Mouse (Mus musculus): ENCODE measurements at regions not wholly inside any gene's neighbourhood (a gene's known extent, or its start where the extent isn't known, plus 50 kb on each side); places are given as distances from the start of the nearest gene placed in this dataset.

DNA sequence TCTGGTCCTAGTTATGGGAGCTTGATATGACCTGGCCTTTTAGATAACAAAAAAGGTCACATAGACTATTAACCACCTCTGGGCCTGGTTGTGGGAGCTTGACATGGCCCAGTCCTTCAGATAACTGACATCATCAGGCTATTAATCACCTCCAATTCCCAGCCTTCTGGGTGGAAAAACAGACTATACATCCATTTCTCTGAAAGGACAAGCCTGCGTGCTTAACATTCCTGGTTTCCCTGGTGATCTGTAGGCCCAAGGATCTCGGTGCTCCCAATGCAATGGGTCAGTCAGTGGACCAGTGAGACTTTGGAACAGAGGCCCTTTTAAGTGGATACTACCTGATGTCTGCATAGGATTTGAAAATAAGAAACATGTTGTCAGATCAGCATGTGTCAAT lies 179.8 kb downstream of the Usp46 start:
- Histone ChIP-seq H3K9me3 (ENCODE audit: control insufficient read depth, low read length) (no peaks in the 10 kb centered on the region), H3K4me1 (ENCODE audit: control insufficient read depth, insufficient read depth, low read length) (no peaks in the 10 kb centered on the region)
- ATAC-seq (ENCODE audit: insufficient number of reproducible peaks, low FRiP score, low TSS enrichment, low read depth): no peak

DNA sequence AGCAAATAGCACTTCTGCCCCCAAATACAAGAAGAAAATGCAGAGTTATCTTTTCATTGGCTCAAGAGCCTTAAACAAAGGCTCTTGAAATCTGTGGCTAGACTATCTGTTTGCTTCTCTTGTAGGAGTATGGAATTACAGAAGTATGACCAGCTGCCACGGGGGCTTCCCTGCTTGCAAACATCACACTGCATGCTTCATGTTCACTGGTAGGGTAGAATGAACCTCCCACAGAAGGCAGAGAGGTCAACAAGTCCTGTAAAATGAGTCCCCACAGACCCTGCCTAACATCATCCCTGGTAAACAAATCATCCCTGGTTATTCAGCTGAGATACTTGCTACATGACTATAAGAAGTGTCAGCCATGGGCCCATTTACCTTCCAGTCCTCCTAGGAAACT lies 178.9 kb downstream of the Usp46 start:
- no peak overlapping the region for H3K4me2 ChIP-seq (ENCODE audit: low read depth, severe bottlenecking)
- H3K9me3 ChIP-seq (ENCODE audit: control insufficient read depth, low read length): no peaks in the 10 kb centered on the region; the same call in 1 of the 2 replicates
- no peak overlapping the region for H3K9ac ChIP-seq (ENCODE audit: low read length)
- H3K4me3 ChIP-seq (ENCODE audit: low read depth, low read length): no peak overlapping the region
- no peak overlapping the region for H3K27ac ChIP-seq (replicated peaks; ENCODE audit: low read depth, low read length)
- no peak for DNase-seq (ENCODE audit: low spot score)
- H3K4me1 ChIP-seq (ENCODE audit: control insufficient read depth, insufficient read depth, low read length): no peaks in the 10 kb centered on the region
- ATAC-seq (ENCODE audit: insufficient number of reproducible peaks, low FRiP score, low TSS enrichment, low read depth): no peak
- no peaks in the 10 kb centered on the region for H3K27me3 ChIP-seq (ENCODE audit: control insufficient read depth, insufficient read depth, low read length)
- H3K36me3 ChIP-seq (ENCODE audit: control insufficient read depth, insufficient read depth, low read length): no peaks in the 10 kb centered on the region
- WGBS: 62% methylated on average over 1 of the region's 1 CpGs

More for the DNA sequence above, 179.8 kb downstream of the Usp46 start:
- Histone ChIP-seq H3K4me3 (ENCODE audit: low read depth, low read length) (no peak overlapping the region), H3K9ac (ENCODE audit: low read length) (no peak overlapping the region), H3K4me2 (ENCODE audit: low read depth, severe bottlenecking) (no peak overlapping the region), H3K27ac (replicated peaks; ENCODE audit: low read depth, low read length) (no peak overlapping the region), H3K36me3 (ENCODE audit: control insufficient read depth, insufficient read depth, low read length) (no peaks in the 10 kb centered on the region), H3K27me3 (ENCODE audit: control insufficient read depth, insufficient read depth, low read length) (no peaks in the 10 kb centered on the region)
- WGBS: 78% methylated on average over 2 of the region's 2 CpGs
- no peak for DNase-seq (ENCODE audit: low spot score)

DNA sequence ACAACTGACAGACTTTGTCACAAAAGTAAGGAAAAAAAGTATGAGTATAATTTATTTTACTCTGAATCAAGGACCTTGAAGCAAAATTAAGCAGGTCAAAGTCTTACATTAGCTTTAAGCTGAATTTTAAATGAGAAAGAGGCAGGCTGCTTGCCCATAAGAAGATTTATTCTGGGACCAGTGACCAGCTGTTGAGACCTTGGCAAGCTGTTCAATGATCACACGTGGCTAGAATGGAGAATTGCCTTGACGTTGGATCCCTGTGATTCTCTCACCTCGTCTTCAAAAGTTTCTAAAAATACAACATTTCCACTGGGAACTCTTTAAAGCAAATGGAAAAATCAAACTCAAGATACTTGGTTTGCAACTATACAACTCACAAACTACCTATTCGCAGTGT lies 177.3 kb downstream of the Usp46 start:
- DNase-seq (ENCODE audit: low spot score): no peak
- Histone ChIP-seq H3K4me2 (ENCODE audit: low read depth, severe bottlenecking) (no peak overlapping the region), H3K27me3 (ENCODE audit: control insufficient read depth, insufficient read depth, low read length) (no peaks in the 10 kb centered on the region), H3K9ac (ENCODE audit: low read length) (no peak overlapping the region), H3K27ac (replicated peaks; ENCODE audit: low read depth, low read length) (no peak overlapping the region), H3K9me3 (ENCODE audit: control insufficient read depth, low read length) (no peaks in the 10 kb centered on the region; the same call in 1 of the 2 replicates), H3K4me3 (ENCODE audit: low read depth, low read length) (no peak overlapping the region), H3K4me1 (ENCODE audit: control insufficient read depth, insufficient read depth, low read length) (no peaks in the 10 kb centered on the region), H3K36me3 (ENCODE audit: control insufficient read depth, insufficient read depth, low read length) (no peaks in the 10 kb centered on the region)
- 81% methylated on average over 4 of the region's 4 CpGs for WGBS
- no peak for ATAC-seq (ENCODE audit: insufficient number of reproducible peaks, low FRiP score, low TSS enrichment, low read depth)

DNA sequence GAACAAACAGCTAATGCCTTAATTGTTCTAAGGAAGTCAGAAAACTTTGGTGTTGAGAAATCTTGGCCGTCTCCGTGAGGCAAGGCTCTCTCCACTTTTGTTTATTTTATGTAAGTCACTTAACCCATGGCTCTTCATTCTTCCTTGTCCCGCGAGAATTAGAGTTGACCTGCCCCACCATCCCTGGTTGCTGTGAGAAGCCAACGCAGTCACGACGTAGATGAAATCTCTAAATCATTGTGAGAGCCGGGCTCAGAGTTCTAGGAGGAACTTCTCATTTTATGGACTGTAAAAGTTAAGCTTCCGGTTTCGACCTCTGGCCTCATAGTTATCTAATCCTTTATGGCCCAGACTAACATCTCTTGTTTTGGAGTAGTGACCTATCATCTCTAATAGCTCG lies 176.6 kb downstream of the Usp46 start:
- WGBS: 69% methylated on average over 11 of the region's 11 CpGs
- H3K9ac ChIP-seq (ENCODE audit: low read length): no peak overlapping the region
- H3K4me2 ChIP-seq (ENCODE audit: low read depth, severe bottlenecking): no peak overlapping the region
- no peaks in the 10 kb centered on the region for H3K36me3 ChIP-seq (ENCODE audit: control insufficient read depth, insufficient read depth, low read length)
- H3K9me3 ChIP-seq (ENCODE audit: control insufficient read depth, low read length): no peaks in the 10 kb centered on the region; the same call in 1 of the 2 replicates
- ATAC-seq (ENCODE audit: insufficient number of reproducible peaks, low FRiP score, low TSS enrichment, low read depth) (no peak), DNase-seq (ENCODE audit: low spot score) (no peak)
- no peak overlapping the region for H3K27ac ChIP-seq (replicated peaks; ENCODE audit: low read depth, low read length)
- H3K4me3 ChIP-seq (ENCODE audit: low read depth, low read length): no peak overlapping the region
- no peaks in the 10 kb centered on the region for H3K27me3 ChIP-seq (ENCODE audit: control insufficient read depth, insufficient read depth, low read length)
- H3K4me1 ChIP-seq (ENCODE audit: control insufficient read depth, insufficient read depth, low read length): no peaks in the 10 kb centered on the region

DNA sequence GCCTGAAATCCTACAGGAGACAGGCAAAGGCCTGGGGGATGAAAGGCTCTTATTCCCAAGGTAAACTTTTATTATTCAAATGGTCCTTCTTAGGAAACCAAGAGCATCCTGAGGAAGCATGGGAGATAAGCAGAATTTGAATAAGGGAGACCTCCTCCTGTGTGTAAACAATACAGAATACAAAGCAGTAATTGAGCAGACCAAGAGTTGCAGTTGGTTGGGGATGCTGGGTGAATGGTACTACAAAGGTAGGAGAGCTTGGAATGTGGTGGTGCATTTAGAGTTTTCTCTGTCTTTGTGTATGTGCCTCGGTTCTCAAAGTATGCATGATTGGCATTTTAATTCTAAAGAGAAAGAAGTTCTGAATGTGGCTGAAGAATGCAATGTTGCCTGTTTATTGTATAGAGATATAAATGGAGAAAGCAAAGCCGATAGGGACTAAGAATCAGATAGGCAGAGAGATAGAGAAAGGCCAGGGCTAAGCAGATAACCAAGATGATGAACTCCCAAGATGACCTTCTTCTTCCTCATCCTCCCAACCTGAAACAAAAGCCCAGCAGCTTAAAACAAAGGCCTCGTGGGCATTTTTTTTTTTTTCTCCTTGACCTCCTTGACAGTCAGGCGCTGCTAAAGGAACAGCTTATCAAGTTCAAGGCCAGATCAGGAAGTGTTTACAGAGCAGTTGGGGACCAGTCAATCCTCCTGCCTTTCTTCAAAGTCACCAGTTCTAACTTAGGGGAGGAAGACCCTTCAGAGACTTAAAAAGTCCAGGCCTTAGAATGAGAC lies 175.6 kb downstream of the Usp46 start:
- Histone ChIP-seq H3K4me3 (ENCODE audit: low read depth, low read length) (no peak overlapping the region), H3K27ac (replicated peaks; ENCODE audit: low read depth, low read length) (no peak overlapping the region), H3K36me3 (ENCODE audit: control insufficient read depth, insufficient read depth, low read length) (no peaks in the 10 kb centered on the region), H3K4me2 (ENCODE audit: low read depth, severe bottlenecking) (no peak overlapping the region), H3K9me3 (ENCODE audit: control insufficient read depth, low read length) (no peaks in the 10 kb centered on the region; the same call in 1 of the 2 replicates), H3K4me1 (ENCODE audit: control insufficient read depth, insufficient read depth, low read length) (no peaks in the 10 kb centered on the region), H3K9ac (ENCODE audit: low read length) (no peak overlapping the region), H3K27me3 (ENCODE audit: control insufficient read depth, insufficient read depth, low read length) (no peaks in the 10 kb centered on the region)
- ATAC-seq (ENCODE audit: insufficient number of reproducible peaks, low FRiP score, low TSS enrichment, low read depth): no peak
- no peak for DNase-seq (ENCODE audit: low spot score)
- 75% methylated on average over 4 of the region's 4 CpGs for whole genome bisulfite sequencing

DNA sequence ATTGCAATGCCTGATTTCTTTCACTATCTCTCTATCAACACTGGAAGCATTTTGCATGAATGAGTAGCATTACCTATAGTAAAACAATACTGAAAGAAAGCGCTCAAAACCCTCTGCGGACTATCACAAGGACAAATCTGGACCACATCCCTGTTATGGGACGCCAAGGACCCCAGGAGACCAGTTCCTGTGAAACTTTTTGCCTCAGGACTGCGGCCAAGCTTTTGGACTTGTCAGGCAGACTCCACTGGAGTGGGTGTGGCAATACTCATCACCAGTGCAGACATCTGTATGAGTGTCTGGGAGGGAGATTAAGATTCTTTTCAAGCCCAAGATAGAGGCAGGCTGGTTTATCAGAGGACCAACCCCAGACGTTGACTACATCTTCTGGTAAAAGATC lies 173.0 kb downstream of the Usp46 start:
- no peak for ATAC-seq (ENCODE audit: insufficient number of reproducible peaks, low FRiP score, low TSS enrichment, low read depth)
- 93% methylated on average over 5 of the region's 5 CpGs for WGBS

DNA sequence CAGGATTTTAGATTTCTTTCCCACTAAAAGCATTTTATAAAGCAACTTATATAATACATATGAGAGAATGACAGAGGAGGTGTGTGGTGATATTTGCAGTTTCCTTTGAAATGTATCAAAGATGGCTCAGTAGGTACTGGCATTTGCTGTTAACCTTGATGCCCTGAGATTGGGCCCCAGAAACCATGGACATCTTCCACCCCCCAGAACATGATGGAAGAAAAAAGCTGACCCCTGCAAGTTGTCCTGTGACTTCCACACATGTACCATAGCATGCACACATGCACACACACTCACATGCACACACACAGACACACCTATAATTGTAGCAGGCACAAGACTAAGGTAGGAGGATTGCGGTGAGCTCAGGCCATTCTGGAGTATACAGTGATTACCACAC lies 171.4 kb downstream of the Usp46 start:
- 93% methylated on average over 1 of the region's 1 CpGs for WGBS
- Histone ChIP-seq H3K4me3 (ENCODE audit: low read depth, low read length) (no peak overlapping the region), H3K4me2 (ENCODE audit: low read depth, severe bottlenecking) (no peak overlapping the region), H3K27ac (replicated peaks; ENCODE audit: low read depth, low read length) (no peak overlapping the region), H3K9me3 (ENCODE audit: control insufficient read depth, low read length) (no peaks in the 10 kb centered on the region; the same call in 1 of the 2 replicates), H3K27me3 (ENCODE audit: control insufficient read depth, insufficient read depth, low read length) (no peaks in the 10 kb centered on the region), H3K36me3 (ENCODE audit: control insufficient read depth, insufficient read depth, low read length) (no peaks in the 10 kb centered on the region), H3K4me1 (ENCODE audit: control insufficient read depth, insufficient read depth, low read length) (no peaks in the 10 kb centered on the region), H3K9ac (ENCODE audit: low read length) (no peak overlapping the region)
- no peak for DNase-seq (ENCODE audit: low spot score)
- ATAC-seq (ENCODE audit: insufficient number of reproducible peaks, low FRiP score, low TSS enrichment, low read depth): no peak

More for the DNA sequence above, 173.0 kb downstream of the Usp46 start:
- no peaks in the 10 kb centered on the region for H3K36me3 ChIP-seq (ENCODE audit: control insufficient read depth, insufficient read depth, low read length)
- H3K9me3 ChIP-seq (ENCODE audit: control insufficient read depth, low read length): no peaks in the 10 kb centered on the region; the same call in 1 of the 2 replicates
- H3K4me1 ChIP-seq (ENCODE audit: control insufficient read depth, insufficient read depth, low read length): no peaks in the 10 kb centered on the region
- no peaks in the 10 kb centered on the region for H3K27me3 ChIP-seq (ENCODE audit: control insufficient read depth, insufficient read depth, low read length)
- no peak for DNase-seq (ENCODE audit: low spot score)
- H3K27ac ChIP-seq (replicated peaks; ENCODE audit: low read depth, low read length): no peak overlapping the region
- no peak overlapping the region for H3K9ac ChIP-seq (ENCODE audit: low read length)
- H3K4me2 ChIP-seq (ENCODE audit: low read depth, severe bottlenecking): no peak overlapping the region
- H3K4me3 ChIP-seq (ENCODE audit: low read depth, low read length): no peak overlapping the region

DNA sequence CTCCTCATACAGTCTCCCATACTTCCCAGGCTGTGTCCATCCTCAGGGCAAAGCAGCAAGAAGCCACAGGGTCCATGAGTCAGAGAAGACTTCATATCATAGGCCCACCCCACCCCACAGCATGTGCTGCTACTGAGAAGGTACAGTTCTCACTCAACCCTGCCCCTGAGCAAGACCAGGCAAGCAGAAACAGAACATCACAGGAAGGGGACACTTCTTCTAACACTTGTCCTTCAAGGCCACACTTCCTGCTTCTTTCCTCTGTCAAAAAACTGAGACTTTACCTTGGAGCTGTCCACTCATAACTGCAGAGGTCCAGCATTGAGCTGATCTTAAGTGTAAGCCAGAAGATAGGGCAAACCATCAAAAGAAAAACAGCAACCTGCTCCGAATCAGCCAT lies 166.6 kb downstream of the Usp46 start:
- Histone ChIP-seq H3K4me3 (ENCODE audit: low read depth, low read length) (no peak overlapping the region), H3K4me1 (ENCODE audit: control insufficient read depth, insufficient read depth, low read length) (peaks cover 9% of the 10 kb centered on the region), H3K27ac (replicated peaks; ENCODE audit: low read depth, low read length) (no peak overlapping the region), H3K9ac (ENCODE audit: low read length) (no peak overlapping the region), H3K27me3 (ENCODE audit: control insufficient read depth, insufficient read depth, low read length) (no peaks in the 10 kb centered on the region), H3K4me2 (ENCODE audit: low read depth, severe bottlenecking) (no peak overlapping the region), H3K9me3 (ENCODE audit: control insufficient read depth, low read length) (no peaks in the 10 kb centered on the region), H3K36me3 (ENCODE audit: control insufficient read depth, insufficient read depth, low read length) (no peaks in the 10 kb centered on the region)
- ATAC-seq (ENCODE audit: insufficient number of reproducible peaks, low FRiP score, low TSS enrichment, low read depth): no peak
- 97% methylated on average over 1 of the region's 1 CpGs for WGBS
- DNase-seq (ENCODE audit: low spot score): no peak
